Mouse (Mus musculus): Measurements from ENCODE around the gene Mthfd1l. TPM values are rescaled to one million over a fixed set of nuclear protein-coding genes. Genes with fewer than 3 reads are reported as not detected.

Mthfd1l gene
- polyA plus RNA-seq, 1 experiment from 2014 or later, result 12.3 TPM

GRCm38 (mm10) chr10:4022628-4023303 lies 49.8 kb downstream of the Mthfd1l start:
- no peak overlapping the region for H3K4me3 ChIP-seq
- H3K4me1 ChIP-seq, result no peaks in the 10 kb centered on the region
- WGBS, result 93% methylated on average over 14 of the region's 14 CpGs
- H3K9me3 ChIP-seq, result no peaks in the 10 kb centered on the region
- H3K36me3 ChIP-seq, result 0 out of 2 replicates have a peak, but pooled peaks cover 5% of the 10 kb centered on the region
- no peak for ATAC-seq (ENCODE audit: insufficient number of reproducible peaks, insufficient read depth, low FRiP score, low TSS enrichment)
- no peaks in the 10 kb centered on the region for H3K27me3 ChIP-seq
- H3K27ac ChIP-seq, result no peak overlapping the region
- H3K4me2 ChIP-seq (replicated peaks), result no peak overlapping the region
- no peak overlapping the region for H3K9ac ChIP-seq

- no peak for ATAC-seq (ENCODE audit: insufficient number of reproducible peaks, insufficient read depth, low FRiP score, low TSS enrichment)
- Histone ChIP-seq H3K9me3 (no peaks in the 10 kb centered on the region), H3K27me3 (no peaks in the 10 kb centered on the region), H3K4me1 (no peaks in the 10 kb centered on the region), H3K9ac (no peak overlapping the region), H3K4me3 (no peak overlapping the region), H3K4me2 (replicated peaks) (no peak overlapping the region), H3K27ac (no peak overlapping the region), H3K36me3 (no peaks in the 10 kb centered on the region; the same call in 1 of the 2 replicates)
- 87% methylated on average over 4 of the region's 4 CpGs for WGBS
These were observed 53.7 kb downstream of the Mthfd1l start for GRCm38 (mm10) chr10:4026616-4027015.

GRCm38 (mm10) chr10:4027466-4027865 lies 54.5 kb downstream of the Mthfd1l start:
- Histone ChIP-seq H3K36me3 (no peaks in the 10 kb centered on the region; the same call in 1 of the 2 replicates), H3K27ac (no peak overlapping the region), H3K27me3 (no peaks in the 10 kb centered on the region), H3K4me2 (replicated peaks) (no peak overlapping the region), H3K4me3 (no peak overlapping the region), H3K9me3 (no peaks in the 10 kb centered on the region), H3K9ac (no peak overlapping the region), H3K4me1 (no peaks in the 10 kb centered on the region)
- ATAC-seq (ENCODE audit: insufficient number of reproducible peaks, insufficient read depth, low FRiP score, low TSS enrichment), result no peak
- 67% methylated on average over 4 of the region's 4 CpGs for WGBS

- Histone ChIP-seq H3K4me3 (no peak overlapping the region), H3K27me3 (no peaks in the 10 kb centered on the region), H3K36me3 (no peaks in the 10 kb centered on the region; the same call in 1 of the 2 replicates), H3K27ac (no peak overlapping the region), H3K4me2 (replicated peaks) (no peak overlapping the region), H3K4me1 (no peaks in the 10 kb centered on the region), H3K9me3 (no peaks in the 10 kb centered on the region), H3K9ac (no peak overlapping the region)
- 91% methylated on average over 15 of the region's 15 CpGs for WGBS
- no peak for ATAC-seq (ENCODE audit: insufficient number of reproducible peaks, insufficient read depth, low FRiP score, low TSS enrichment)
These were observed 56.0 kb downstream of the Mthfd1l start for GRCm38 (mm10) chr10:4028851-4029442.

- ATAC-seq (ENCODE audit: insufficient number of reproducible peaks, insufficient read depth, low FRiP score, low TSS enrichment), result no peak
- Histone ChIP-seq H3K4me2 (replicated peaks) (no peak overlapping the region), H3K9ac (no peak overlapping the region), H3K4me3 (no peak overlapping the region), H3K27ac (no peak overlapping the region), H3K27me3 (no peaks in the 10 kb centered on the region), H3K4me1 (no peaks in the 10 kb centered on the region), H3K9me3 (no peaks in the 10 kb centered on the region), H3K36me3 (no peaks in the 10 kb centered on the region; the same call in 1 of the 2 replicates)
- WGBS, result 59% methylated on average over 9 of the region's 9 CpGs
These were observed 60.8 kb downstream of the Mthfd1l start for GRCm38 (mm10) chr10:4033761-4034160.

GRCm38 (mm10) chr10:4036476-4036875 lies 63.6 kb downstream of the Mthfd1l start:
- Histone ChIP-seq H3K27me3 (no peaks in the 10 kb centered on the region), H3K9ac (no peak overlapping the region), H3K9me3 (no peaks in the 10 kb centered on the region), H3K4me3 (no peak overlapping the region), H3K27ac (no peak overlapping the region), H3K4me1 (no peaks in the 10 kb centered on the region), H3K4me2 (replicated peaks) (no peak overlapping the region), H3K36me3 (no peaks in the 10 kb centered on the region)
- 91% methylated on average over 7 of the region's 7 CpGs for WGBS
- no peak for ATAC-seq (ENCODE audit: insufficient number of reproducible peaks, insufficient read depth, low FRiP score, low TSS enrichment)

- Histone ChIP-seq H3K4me3 (no peak overlapping the region), H3K4me1 (no peaks in the 10 kb centered on the region), H3K4me2 (replicated peaks) (no peak overlapping the region), H3K27ac (no peak overlapping the region), H3K36me3 (no peaks in the 10 kb centered on the region), H3K9me3 (no peaks in the 10 kb centered on the region), H3K9ac (no peak overlapping the region), H3K27me3 (no peaks in the 10 kb centered on the region)
- 83% methylated on average over 3 of the region's 3 CpGs for WGBS
- ATAC-seq (ENCODE audit: insufficient number of reproducible peaks, insufficient read depth, low FRiP score, low TSS enrichment), result no peak
These were observed 64.1 kb downstream of the Mthfd1l start for GRCm38 (mm10) chr10:4037066-4037465.

- ATAC-seq (ENCODE audit: insufficient number of reproducible peaks, insufficient read depth, low FRiP score, low TSS enrichment), result no peak
- no peaks in the 10 kb centered on the region; the same call in 1 of the 2 replicates for H3K36me3 ChIP-seq
- WGBS, result 68% methylated on average over 11 of the region's 11 CpGs
- no peak overlapping the region for H3K9ac ChIP-seq
- H3K27ac ChIP-seq, result no peak overlapping the region
- H3K4me1 ChIP-seq, result no peaks in the 10 kb centered on the region
- H3K4me3 ChIP-seq, result no peak overlapping the region
- H3K4me2 ChIP-seq (replicated peaks), result no peak overlapping the region
- H3K27me3 ChIP-seq, result no peaks in the 10 kb centered on the region
- no peaks in the 10 kb centered on the region for H3K9me3 ChIP-seq
These were observed 65.7 kb downstream of the Mthfd1l start for GRCm38 (mm10) chr10:4038576-4038975.

- ATAC-seq (ENCODE audit: insufficient number of reproducible peaks, insufficient read depth, low FRiP score, low TSS enrichment), result no peak
- peaks cover 2% of the 10 kb centered on the region; the same call in 1 of the 2 replicates for H3K4me1 ChIP-seq
- H3K9me3 ChIP-seq, result no peaks in the 10 kb centered on the region
- H3K9ac ChIP-seq, result no peak overlapping the region
- H3K36me3 ChIP-seq, result no peaks in the 10 kb centered on the region; the same call in 1 of the 2 replicates
- no peak overlapping the region for H3K27ac ChIP-seq
- WGBS, result 78% methylated on average over 9 of the region's 9 CpGs
- H3K4me2 ChIP-seq (replicated peaks), result no peak overlapping the region
- H3K4me3 ChIP-seq, result no peak overlapping the region
- H3K27me3 ChIP-seq, result no peaks in the 10 kb centered on the region
These were observed 68.8 kb downstream of the Mthfd1l start for GRCm38 (mm10) chr10:4041691-4042090.

- Histone ChIP-seq H3K36me3 (no peaks in the 10 kb centered on the region; the same call in 1 of the 2 replicates), H3K4me3 (no peak overlapping the region), H3K9me3 (no peaks in the 10 kb centered on the region), H3K4me1 (peaks cover 12% of the 10 kb centered on the region), H3K9ac (no peak overlapping the region), H3K27ac (no peak overlapping the region), H3K27me3 (no peaks in the 10 kb centered on the region), H3K4me2 (replicated peaks) (no peak overlapping the region)
- 88% methylated on average over 7 of the region's 7 CpGs for WGBS
- ATAC-seq (ENCODE audit: insufficient number of reproducible peaks, insufficient read depth, low FRiP score, low TSS enrichment), result no peak
These were observed 71.5 kb downstream of the Mthfd1l start for GRCm38 (mm10) chr10:4044421-4044820.

- Histone ChIP-seq H3K36me3 (peaks cover 3% of the 10 kb centered on the region; the same call in 1 of the 2 replicates), H3K27ac (no peak overlapping the region), H3K9me3 (no peaks in the 10 kb centered on the region), H3K9ac (no peak overlapping the region), H3K27me3 (no peaks in the 10 kb centered on the region), H3K4me3 (no peak overlapping the region), H3K4me1 (peaks cover 12% of the 10 kb centered on the region), H3K4me2 (replicated peaks) (no peak overlapping the region)
- 60% methylated on average over 3 of the region's 4 CpGs for WGBS
- ATAC-seq (ENCODE audit: insufficient number of reproducible peaks, insufficient read depth, low FRiP score, low TSS enrichment), result no peak
These were observed 73.6 kb downstream of the Mthfd1l start for GRCm38 (mm10) chr10:4046496-4046895.

GRCm38 (mm10) chr10:4047666-4048065 lies 74.7 kb downstream of the Mthfd1l start:
- Histone ChIP-seq H3K9me3 (no peaks in the 10 kb centered on the region), H3K4me2 (replicated peaks) (no peak overlapping the region), H3K27ac (no peak overlapping the region), H3K9ac (no peak overlapping the region), H3K27me3 (no peaks in the 10 kb centered on the region), H3K36me3 (peaks cover 3% of the 10 kb centered on the region; the same call in 1 of the 2 replicates), H3K4me1 (peaks cover 12% of the 10 kb centered on the region), H3K4me3 (no peak overlapping the region)
- 81% methylated on average over 6 of the region's 6 CpGs for WGBS
- ATAC-seq (ENCODE audit: insufficient number of reproducible peaks, insufficient read depth, low FRiP score, low TSS enrichment), result no peak

Measured in embryonic facial prominence, embryonic 12.5 days (tissue).